Comparison of ENCODE assay signal across 18 mouse cellular contexts in genomic region chr7:46154498-46155488, GRCm38 (mm10). TPM values are rescaled to one million over a fixed set of nuclear protein-coding genes. Genes with fewer than 3 reads are reported as not detected.
DNase-seq lines count a peak whose midpoint lies in the region; ATAC-seq and TF ChIP-seq lines count a peak whose summit lies in the region.
"Had no signal": no experiment of that assay in that cellular context is flagged by ENCODE, and none has a peak within 500 bp of the region (broad histone marks: within the 10 kb centered on the region; RNA-seq: fewer than 3 reads in every experiment).

No protein-coding gene starts in this region.

- no peaks in the 10 kb centered on the region for H3K9me3 ChIP-seq in hindbrain, postnatal 0 days (ENCODE audit: low read length)
- H3K9me3 ChIP-seq in neural tube, embryonic 15.5 days (replicated peaks) = no peaks in the 10 kb centered on the region
- H3K9me3 ChIP-seq: embryonic facial prominence, embryonic 10.5 days; heart, embryonic 13.5 days; limb, embryonic 10.5 days had no signal

- H3K36me3 ChIP-seq in hindbrain, postnatal 0 days (ENCODE audit: insufficient read depth, low read length) = no peaks in the 10 kb centered on the region
- no peaks in the 10 kb centered on the region for H3K36me3 ChIP-seq in neural tube, embryonic 15.5 days
- H3K36me3 ChIP-seq: embryonic facial prominence, embryonic 10.5 days; heart, embryonic 13.5 days; limb, embryonic 10.5 days had no signal

- WGBS in hindbrain, postnatal 0 days = 29% methylated on average over 18 of the region's 18 CpGs
- 18% methylated on average over 18 of the region's 18 CpGs for WGBS in neural tube, embryonic 15.5 days

- DNase-seq in frontal cortex, postnatal 36 days (ENCODE audit: low spot score in 2 of 2) = no peak
- DNase-seq in left cerebral cortex, postnatal 14 days (ENCODE audit: low spot score in 2 of 2) = peak; percentile 21 to 41
- DNase-seq in left cerebral cortex, adult 8-10 months (ENCODE audit: low spot score in 2 of 2) = no peak
- no peak for DNase-seq in hindbrain, postnatal 0 days (ENCODE audit: low spot score)
- no peak for DNase-seq in urinary bladder, adult 18-20 months (ENCODE audit: low spot score in 2 of 2)
- DNase-seq in ovary, postnatal 14 days (ENCODE audit: low spot score) = no peak
- DNase-seq: adrenal gland, postnatal 25 days; B cell, adult 2 months; cerebellum, adult 11-12 months; gastrocnemius, postnatal 10 days; lung, postnatal 14 days; thymus, postnatal 14 days had no signal

- peak overlapping the region; percentile 45; the same call in 1 of the 2 replicates for H3K27ac ChIP-seq in hindbrain, postnatal 0 days
- H3K27ac ChIP-seq in neural tube, embryonic 15.5 days (replicated peaks) = peak overlapping the region; percentile 38; the same call in 1 of the 2 replicates
- H3K27ac ChIP-seq: embryonic facial prominence, embryonic 10.5 days; heart, embryonic 13.5 days; limb, embryonic 10.5 days; liver, embryonic 14.5 days had no signal

- no peak overlapping the region for H3K4me3 ChIP-seq in hindbrain, postnatal 0 days (ENCODE audit: low read length)
- no peak overlapping the region for H3K4me3 ChIP-seq in neural tube, embryonic 15.5 days (replicated peaks)
- H3K4me3 ChIP-seq: embryonic facial prominence, embryonic 10.5 days; heart, embryonic 13.5 days; limb, embryonic 10.5 days had no signal

- ATAC-seq in frontal cortex, adult (ENCODE audit: low TSS enrichment) = peak; percentile 14; the same call in 1 of the 2 replicates
- no peak for ATAC-seq in hindbrain, postnatal 0 days
- ATAC-seq in neural tube, embryonic 15.5 days (ENCODE audit: low FRiP score) = peak; percentile 58; the same call in 1 of the 2 replicates

- no peak overlapping the region for H3K4me2 ChIP-seq in hindbrain, postnatal 0 days (ENCODE audit: low read depth, low read length)
- H3K4me2 ChIP-seq in neural tube, embryonic 15.5 days = no peak overlapping the region; the same call in 1 of the 2 replicates
- H3K4me2 ChIP-seq: heart, embryonic 13.5 days had no signal

- TF ChIP-seq CTCF in hindbrain, postnatal 0 days (IDR thresholded peaks at IDR 0.05; ENCODE audit: low read depth) = no peak

- H3K4me1 ChIP-seq in hindbrain, postnatal 0 days (ENCODE audit: insufficient read depth, low read length) = no peaks in the 10 kb centered on the region
- H3K4me1 ChIP-seq in neural tube, embryonic 15.5 days = peaks cover 15% of the 10 kb centered on the region

- no peak overlapping the region for H3K9ac ChIP-seq in hindbrain, postnatal 0 days (replicated peaks; ENCODE audit: low read length)
- no peak overlapping the region for H3K9ac ChIP-seq in neural tube, embryonic 15.5 days (replicated peaks)
- H3K9ac ChIP-seq: heart, embryonic 13.5 days; liver, embryonic 14.5 days had no signal

- H3K27me3 ChIP-seq in hindbrain, postnatal 0 days (ENCODE audit: insufficient read depth, low read length) = no peaks in the 10 kb centered on the region
- no peaks in the 10 kb centered on the region for H3K27me3 ChIP-seq in neural tube, embryonic 15.5 days (replicated peaks)

- intact Hi-C loops in left cerebral cortex, postnatal 14 days (cut with DNase I) = no loop called here

RNA-seq across cellular contexts. Expression of gene Abcc8, which starts 25.0 kb away (rescaled TPM):
- 10 to 100 TPM; 37.1 to 37.4 TPM for total RNA-seq in left cerebral cortex, postnatal 14 days (2021)
- total RNA-seq in left cerebral cortex, adult 8-10 months (2022) = 10 to 100 TPM; 33.4 to 41.0 (median 38.5) TPM
- total RNA-seq in hindbrain, postnatal 0 days (2014; rRNA removed) = 21.7 and 29.8 TPM in 2 replicates
- 10.1 and 11.2 TPM in 2 replicates for polyA plus RNA-seq in hindbrain, postnatal 0 days (2015; fragmentation: Nextera tagmentation; extraction: Ambion mirVana)
- polyA plus RNA-seq in neural tube, embryonic 15.5 days (2015; fragmentation: Nextera tagmentation; extraction: Ambion mirVana) = 11.2 and 12.4 TPM in 2 replicates

RNA-seq across cellular contexts. Expression of gene Kcnj11, which starts 54.2 kb away (rescaled TPM):
- total RNA-seq in left cerebral cortex, postnatal 14 days (2021) = 10 to 100 TPM; 29.2 to 30.5 TPM
- total RNA-seq in left cerebral cortex, adult 8-10 months (2022) = 10 to 100 TPM; 38.1 to 45.7 (median 42.5) TPM
- 13.2 and 18.7 TPM in 2 replicates for total RNA-seq in hindbrain, postnatal 0 days (2014; rRNA removed)
- 2.4 and 3.0 TPM in 2 replicates for polyA plus RNA-seq in hindbrain, postnatal 0 days (2015; fragmentation: Nextera tagmentation; extraction: Ambion mirVana)
- 1.9 and 2.7 TPM in 2 replicates for polyA plus RNA-seq in neural tube, embryonic 15.5 days (2015; fragmentation: Nextera tagmentation; extraction: Ambion mirVana)

Comparison
In these comparisons a context has a peak if more than half of its experiments do, and no peak if none do; other contexts are left out.
1. DNase-seq: peak in left cerebral cortex, postnatal 14 days (2 of 2); none in frontal cortex, postnatal 36 days (0 of 2), left cerebral cortex, adult 8-10 months (0 of 2), hindbrain, postnatal 0 days (single experiment), urinary bladder, adult 18-20 months (0 of 2) and ovary, postnatal 14 days (single experiment).